Mouse (Mus musculus): Measurements from ENCODE around the gene Nrl. TPM values are rescaled to one million over a fixed set of nuclear protein-coding genes. Genes with fewer than 3 reads are reported as not detected.

Gene Nrl
- total and polyA plus RNA-seq, 3 experiments = 0.13 to 0.86 TPM; not detected in 1

DNA sequence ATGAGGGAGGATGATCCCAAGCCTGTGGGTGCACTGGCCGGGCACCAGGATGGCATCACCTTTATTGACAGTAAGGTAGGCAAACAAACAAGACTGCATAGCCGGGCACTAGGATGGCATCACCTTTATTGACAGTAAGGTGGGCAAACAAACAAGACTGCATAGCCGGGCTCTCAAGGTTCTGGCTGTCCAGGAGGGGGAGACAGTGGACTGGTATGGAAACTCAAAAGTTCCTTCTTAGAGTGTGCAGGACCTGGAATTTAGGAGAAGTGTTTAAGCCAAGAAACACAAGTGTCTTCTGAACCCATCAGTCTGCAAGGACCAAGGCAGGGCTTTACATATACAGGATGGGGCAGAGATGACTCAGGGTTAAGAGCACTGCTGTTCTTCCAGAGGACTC, 41.0 kb upstream of the Nrl start:
- Histone ChIP-seq H3K79me2 (replicated peaks; ENCODE audit: control insufficient read depth, extremely low read depth, insufficient read depth, poor library complexity, severe bottlenecking) (0 out of 2 replicates have a peak, but pooled peaks cover 4% of the 10 kb centered on the region), H3K36me3 (replicated peaks in 1 of 2; ENCODE audit: control insufficient read depth in 1 of 2, insufficient read depth in 1 of 2, low read length in 1 of 2) (peaks cover 54 to 86% of the 10 kb centered on the region in 2 experiments), H3K9me3 (replicated peaks; ENCODE audit: low read length) (no peaks in the 10 kb centered on the region), H3K27ac (ENCODE audit: insufficient read depth, low read depth) (no peak overlapping the region), H3K4me3 (replicated peaks in 1 of 3; ENCODE audit: low read depth in 2 of 3, low read length in 2 of 3, poor library complexity in 1 of 3) (no peak overlapping the region), H3K27me3 (replicated peaks) (no peaks in the 10 kb centered on the region), H3K4me1 (ENCODE audit: control insufficient read depth in 1 of 2, insufficient read depth in 2 of 2) (peaks cover 7 to 13% of the 10 kb centered on the region in 2 experiments), H3K9ac (ENCODE audit: insufficient read depth, low read depth) (no peak overlapping the region), H3K4me2 (ENCODE audit: insufficient read depth, low read depth, poor library complexity, severe bottlenecking) (no peak overlapping the region)
- dilution Hi-C loops (cut with MboI; ENCODE audit: extremely low pct_ligation_motif_present, extremely low pct_unique_long_range_greater_than_20kb, low sequenced_read_pairs) (no loop called here), in situ Hi-C loops (cut with MboI; ENCODE audit: low pct_ligation_motif_present, low pct_unique_long_range_greater_than_20kb, low sequenced_read_pairs) (no loop called here)
- no peak for DNase-seq (ENCODE audit: extremely low read depth)
- no peak for TF ChIP-seq E2F4 (IDR thresholded peaks at IDR 0.05; ENCODE audit: insufficient replicate concordance, low read depth, low read length)
- TF ChIP-seq JUN (IDR thresholded peaks at IDR 0.05; ENCODE audit: insufficient read depth, low read depth, low read length) = no peak
- peak in 1 of 2 experiments; percentile 54; a peak in 2 of 4 replicates for TF ChIP-seq CTCF (conservative IDR thresholded peaks at IDR 0.05 in 1 of 2, IDR thresholded peaks at IDR 0.05 in 1 of 2; ENCODE audit: low read depth in 2 of 2, low read length in 2 of 2)
- TF ChIP-seq SMC3 (IDR thresholded peaks at IDR 0.05; ENCODE audit: low read depth, low read length) = peak; percentile 34
- TF ChIP-seq RAD21 (IDR thresholded peaks at IDR 0.05; ENCODE audit: low read depth, low read length) = peak; percentile 48

DNA sequence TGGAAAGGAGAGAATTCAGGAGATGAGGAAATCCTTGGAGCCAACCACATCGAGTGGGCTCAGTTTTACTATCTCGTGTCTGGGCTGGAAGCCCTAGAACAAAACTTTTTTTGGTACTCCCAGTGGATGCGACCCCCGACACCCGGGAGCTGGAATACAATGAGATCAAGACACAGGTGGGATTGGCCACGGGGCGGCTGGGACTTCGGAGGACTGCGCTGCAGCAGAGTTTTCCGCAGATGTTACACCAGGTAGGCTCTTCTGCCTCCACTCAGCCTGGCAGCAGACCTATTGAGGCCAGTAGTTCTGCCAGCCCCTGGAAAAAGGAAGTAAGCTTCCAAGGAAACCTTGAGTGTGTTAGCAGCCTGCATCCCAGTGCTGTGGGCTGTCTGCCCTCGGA, 38.5 kb upstream of the Nrl start:
- H3K4me2 ChIP-seq (ENCODE audit: insufficient read depth, low read depth, poor library complexity, severe bottlenecking) = no peak overlapping the region
- no peak for DNase-seq (ENCODE audit: extremely low read depth)
- no peak overlapping the region for H3K9ac ChIP-seq (ENCODE audit: insufficient read depth, low read depth)
- TF ChIP-seq KAT2A (IDR thresholded peaks at IDR 0.05; ENCODE audit: insufficient replicate concordance, low read length) = no peak
- no peak overlapping the region for H3K4me3 ChIP-seq (replicated peaks in 1 of 3; ENCODE audit: low read depth in 2 of 3, low read length in 2 of 3, poor library complexity in 1 of 3)
- H3K27me3 ChIP-seq (replicated peaks) = no peaks in the 10 kb centered on the region
- H3K4me1 ChIP-seq (ENCODE audit: control insufficient read depth in 1 of 2, insufficient read depth in 2 of 2) = peaks cover 7 to 16% of the 10 kb centered on the region in 2 experiments
- H3K9me3 ChIP-seq (replicated peaks; ENCODE audit: low read length) = no peaks in the 10 kb centered on the region
- peaks cover 41 to 64% of the 10 kb centered on the region in 2 experiments for H3K36me3 ChIP-seq (replicated peaks in 1 of 2; ENCODE audit: control insufficient read depth in 1 of 2, insufficient read depth in 1 of 2, low read length in 1 of 2)
- in situ Hi-C loops (cut with MboI; ENCODE audit: low pct_ligation_motif_present, low pct_unique_long_range_greater_than_20kb, low sequenced_read_pairs) (no loop called here), dilution Hi-C loops (cut with MboI; ENCODE audit: extremely low pct_ligation_motif_present, extremely low pct_unique_long_range_greater_than_20kb, low sequenced_read_pairs) (no loop called here)
- H3K79me2 ChIP-seq (replicated peaks; ENCODE audit: control insufficient read depth, extremely low read depth, insufficient read depth, poor library complexity, severe bottlenecking) = peaks cover 5% of the 10 kb centered on the region; the same call in 1 of the 2 replicates
- H3K27ac ChIP-seq (ENCODE audit: insufficient read depth, low read depth) = no peak overlapping the region

DNA sequence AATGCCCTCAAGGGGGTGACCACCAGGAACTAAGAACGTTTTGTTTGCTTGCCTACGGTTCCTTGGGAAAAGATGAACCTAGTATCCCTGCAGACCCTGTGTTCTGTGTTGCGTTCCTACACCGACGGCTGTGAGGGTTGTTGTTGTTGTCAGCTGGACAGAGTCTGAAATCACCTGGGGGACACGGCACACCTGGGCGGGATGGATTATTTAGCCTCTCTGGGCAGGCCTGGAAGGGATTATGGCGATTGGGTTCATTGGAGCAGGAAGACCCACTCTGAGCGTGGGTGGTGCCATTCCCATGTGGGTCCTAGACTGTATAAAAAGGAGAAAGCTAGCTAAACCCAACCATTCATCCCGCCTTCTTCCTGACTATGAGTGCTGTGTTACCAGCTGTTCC, 37.1 kb upstream of the Nrl start:
- DNase-seq (ENCODE audit: extremely low read depth) = no peak
- H3K27me3 ChIP-seq (replicated peaks) = no peaks in the 10 kb centered on the region
- H3K9ac ChIP-seq (ENCODE audit: insufficient read depth, low read depth) = no peak overlapping the region
- in situ Hi-C loops (cut with MboI; ENCODE audit: low pct_ligation_motif_present, low pct_unique_long_range_greater_than_20kb, low sequenced_read_pairs) = no loop called here
- no peak overlapping the region for H3K4me3 ChIP-seq (replicated peaks in 1 of 3; ENCODE audit: low read depth in 2 of 3, low read length in 2 of 3, poor library complexity in 1 of 3)
- H3K36me3 ChIP-seq (replicated peaks in 1 of 2; ENCODE audit: control insufficient read depth in 1 of 2, insufficient read depth in 1 of 2, low read length in 1 of 2) = peaks cover 31 to 50% of the 10 kb centered on the region in 2 experiments
- TF ChIP-seq MAZ (IDR thresholded peaks at IDR 0.05; ENCODE audit: low read depth, low read length) (no peak), RAD21 (IDR thresholded peaks at IDR 0.05; ENCODE audit: low read depth, low read length) (no peak), NELFE (IDR thresholded peaks at IDR 0.05; ENCODE audit: low read depth, low read length) (no peak), POLR2AphosphoS2 (IDR thresholded peaks at IDR 0.05; ENCODE audit: low read depth, low read length) (no peak), TBP (conservative IDR thresholded peaks at IDR 0.05; ENCODE audit: low read depth, low read length) (no peak), SMC3 (IDR thresholded peaks at IDR 0.05; ENCODE audit: low read depth, low read length) (no peak), USF2 (conservative IDR thresholded peaks at IDR 0.05; ENCODE audit: low read depth, low read length) (no peak), CHD1 (IDR thresholded peaks at IDR 0.05; ENCODE audit: low read depth, low read length) (no peak), MYC (IDR thresholded peaks at IDR 0.05; ENCODE audit: low read depth, low read length) (no peak), IRF4 (IDR thresholded peaks at IDR 0.05; ENCODE audit: low read depth, low read length) (no peak), ZC3H11A (IDR thresholded peaks at IDR 0.05; ENCODE audit: low read depth, low read length) (no peak), SIN3A (IDR thresholded peaks at IDR 0.05; ENCODE audit: low read length) (no peak), USF1 (IDR thresholded peaks at IDR 0.05; ENCODE audit: low read depth, low read length) (no peak), HCFC1 (IDR thresholded peaks at IDR 0.05; ENCODE audit: low read depth, low read length) (no peak), GABPA (IDR thresholded peaks at IDR 0.05; ENCODE audit: insufficient replicate concordance, low read depth, low read length) (no peak), JUND (conservative IDR thresholded peaks at IDR 0.05; ENCODE audit: low read depth, low read length) (no peak), MAX (IDR thresholded peaks at IDR 0.05; ENCODE audit: low read length) (no peak)
- peaks cover 9 to 25% of the 10 kb centered on the region in 2 experiments for H3K4me1 ChIP-seq (ENCODE audit: control insufficient read depth in 1 of 2, insufficient read depth in 2 of 2)
- H3K4me2 ChIP-seq (ENCODE audit: insufficient read depth, low read depth, poor library complexity, severe bottlenecking) = no peak overlapping the region
- no peak overlapping the region for H3K27ac ChIP-seq (ENCODE audit: insufficient read depth, low read depth)
- dilution Hi-C loops (cut with MboI; ENCODE audit: extremely low pct_ligation_motif_present, extremely low pct_unique_long_range_greater_than_20kb, low sequenced_read_pairs) = no loop called here
- H3K9me3 ChIP-seq (replicated peaks; ENCODE audit: low read length) = no peaks in the 10 kb centered on the region
- peaks cover 6% of the 10 kb centered on the region; the same call in 1 of the 2 replicates for H3K79me2 ChIP-seq (replicated peaks; ENCODE audit: control insufficient read depth, extremely low read depth, insufficient read depth, poor library complexity, severe bottlenecking)
